Mouse (Mus musculus) lung, postnatal 14 days (tissue): ENCODE data around the gene Sgk1.

ENCODE experiments used
- DNase-seq: peaks from one replicate; pipeline ENCODE4 v3.0.0; 2021

Sgk1 gene

DNA sequence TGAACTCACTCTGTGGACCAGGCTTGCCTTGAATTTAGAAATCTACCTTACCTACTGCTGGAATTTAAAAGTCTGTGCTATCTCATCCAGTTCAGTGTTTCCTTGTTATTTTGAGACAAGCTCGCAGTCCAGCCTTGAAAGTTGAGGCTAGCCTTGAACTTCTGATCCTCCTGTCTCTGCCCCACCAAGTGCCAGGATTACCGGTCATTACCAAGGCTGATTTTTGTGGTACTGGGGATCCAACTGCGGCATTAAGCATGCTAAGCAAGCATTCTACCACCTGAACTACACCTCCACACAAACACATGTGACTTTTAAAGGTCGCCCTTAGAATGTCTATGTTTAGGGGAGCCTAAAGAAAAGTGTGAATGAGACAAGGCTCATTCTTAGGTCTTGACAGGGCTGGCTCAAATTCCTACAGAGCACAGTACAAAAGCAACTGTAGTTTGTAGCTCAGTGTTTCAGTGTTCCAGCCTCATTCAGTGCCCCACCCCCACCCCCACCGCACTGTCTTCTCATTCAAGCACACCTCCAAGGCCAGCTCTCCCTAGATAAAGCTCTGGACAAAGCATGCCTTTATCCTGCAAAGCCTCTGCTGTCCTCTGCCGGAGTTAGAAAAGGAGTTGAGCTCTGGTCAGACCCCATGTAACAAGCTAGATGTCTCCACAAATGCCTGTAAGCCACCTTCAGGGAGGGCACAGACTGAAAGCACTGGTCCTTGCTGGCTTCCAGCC lies 36.2 kb downstream of the Sgk1 start:
- no peak for DNase-seq

GRCm38 (mm10) chr10:21918750-21919145 lies 36.8 kb downstream of the Sgk1 start:
- DNase-seq = no peak

DNA sequence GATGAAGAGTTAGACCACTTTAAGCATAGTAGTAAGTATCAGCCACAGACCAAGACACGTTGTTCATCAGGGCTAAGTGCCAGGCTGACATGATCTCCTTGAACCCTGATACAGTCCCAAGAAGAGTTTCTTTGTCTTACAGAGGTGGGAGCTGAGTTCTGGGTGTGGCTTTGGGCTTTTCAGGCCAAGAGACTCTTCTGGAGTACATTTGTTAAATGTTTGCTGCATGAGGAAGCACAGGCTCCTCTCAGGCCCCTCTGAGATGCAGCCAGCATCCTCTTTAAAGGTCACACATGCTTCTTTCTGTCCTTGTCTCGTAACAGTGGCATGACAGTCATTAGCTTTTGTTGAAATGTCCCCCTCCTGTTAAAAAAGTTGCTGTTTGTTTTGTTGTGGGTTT lies 38.6 kb downstream of the Sgk1 start:
- no peak for DNase-seq

DNA sequence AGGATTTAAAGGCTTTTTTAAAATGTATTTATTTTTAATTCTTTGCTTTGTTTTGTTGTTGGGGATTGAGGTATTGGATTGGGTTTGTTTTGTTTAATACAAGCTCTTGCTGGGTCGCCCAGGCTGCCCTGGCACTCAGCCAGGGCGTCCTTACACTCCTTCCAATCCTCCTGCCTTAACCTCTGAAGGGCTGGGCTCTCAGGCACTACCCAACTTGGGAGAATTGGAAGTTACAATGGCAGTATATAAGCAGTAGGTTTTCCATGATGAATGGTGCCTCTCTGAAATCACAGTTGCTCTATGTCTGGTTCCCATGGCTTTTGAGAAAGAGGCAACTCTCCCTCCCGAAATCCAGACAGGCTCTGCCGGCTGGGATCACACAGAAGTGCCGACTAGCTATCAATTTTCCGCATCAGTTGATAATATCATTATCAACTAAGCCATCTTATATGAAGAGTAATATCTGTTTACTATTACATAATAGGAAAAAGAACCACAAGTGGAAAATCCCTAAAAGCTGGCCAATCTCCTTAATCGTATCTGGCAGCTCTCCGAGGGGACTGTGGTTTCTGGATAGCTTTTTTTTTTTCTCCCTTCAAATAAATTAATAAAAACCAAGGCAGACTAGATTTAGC lies 40.8 kb downstream of the Sgk1 start:
- DNase-seq = no peak

DNA sequence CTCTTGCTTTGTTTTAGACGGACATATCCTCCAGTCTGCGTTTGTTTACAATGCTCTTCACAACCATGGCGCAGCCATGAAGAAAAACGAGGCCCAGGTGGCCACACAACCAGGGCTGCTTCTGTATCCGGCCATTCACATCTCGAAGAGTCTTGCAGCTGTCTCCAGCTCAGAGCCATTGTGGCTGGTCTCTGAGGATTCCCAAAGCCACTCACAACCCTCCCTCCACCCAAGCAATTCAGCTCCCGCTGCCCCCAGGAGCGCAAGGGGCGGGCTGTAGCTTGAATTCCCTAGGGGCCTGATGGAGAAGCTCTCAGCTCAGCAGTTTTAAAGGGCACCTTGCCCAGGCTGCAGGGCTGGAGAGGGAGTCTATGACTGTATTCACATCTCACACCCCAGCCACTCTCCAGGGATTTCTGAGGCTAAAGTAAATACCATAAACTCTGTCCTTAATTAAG lies 41.5 kb downstream of the Sgk1 start:
- no peak for DNase-seq

GRCm38 (mm10) chr10:21924051-21924720 lies 42.2 kb downstream of the Sgk1 start:
- DNase-seq = no peak

- no peak for DNase-seq
These were observed 45.0 kb downstream of the Sgk1 start for GRCm38 (mm10) chr10:21926941-21927340.

GRCm38 (mm10) chr10:21930781-21931380 lies 48.9 kb downstream of the Sgk1 start:
- no peak for DNase-seq

DNA sequence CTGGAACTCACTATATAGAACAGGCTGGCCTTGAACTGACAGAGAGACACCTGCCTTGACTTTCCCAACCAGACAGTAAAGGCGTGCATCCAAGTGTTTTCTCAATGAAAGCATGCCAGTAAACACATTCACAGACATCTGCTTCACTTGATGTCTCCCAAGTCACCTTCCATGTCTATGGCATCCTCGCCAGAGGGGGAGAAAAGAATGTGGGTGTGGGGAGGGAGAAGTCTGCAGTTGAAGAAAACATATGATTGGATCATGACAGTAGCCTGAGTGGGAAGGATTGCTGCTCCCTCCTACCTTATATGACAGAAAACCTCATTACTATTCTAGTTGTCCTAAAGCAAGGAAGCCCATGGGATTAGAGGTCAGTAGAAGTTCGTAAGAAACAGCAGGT lies 50.8 kb downstream of the Sgk1 start:
- DNase-seq = no peak

DNA sequence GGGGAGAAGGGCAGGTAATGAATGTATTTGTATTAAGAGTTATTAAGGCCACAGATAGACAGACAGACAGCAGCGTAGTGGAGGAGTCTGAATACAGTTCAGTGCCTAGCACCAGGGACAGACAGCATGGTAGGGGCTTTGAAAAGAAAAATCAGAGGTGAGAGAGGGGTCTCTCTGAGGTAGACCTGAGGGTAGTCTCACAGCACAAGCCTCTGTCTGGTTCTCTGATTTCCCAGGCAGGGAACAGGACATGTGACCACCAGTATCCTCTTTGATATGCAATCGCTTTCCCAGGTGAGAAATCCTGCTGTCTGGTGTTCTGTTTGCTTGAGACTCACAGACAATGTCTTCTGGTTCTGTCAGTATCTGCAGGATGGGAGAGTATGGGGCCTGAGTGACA lies 52.8 kb downstream of the Sgk1 start:
- DNase-seq = no peak

DNA sequence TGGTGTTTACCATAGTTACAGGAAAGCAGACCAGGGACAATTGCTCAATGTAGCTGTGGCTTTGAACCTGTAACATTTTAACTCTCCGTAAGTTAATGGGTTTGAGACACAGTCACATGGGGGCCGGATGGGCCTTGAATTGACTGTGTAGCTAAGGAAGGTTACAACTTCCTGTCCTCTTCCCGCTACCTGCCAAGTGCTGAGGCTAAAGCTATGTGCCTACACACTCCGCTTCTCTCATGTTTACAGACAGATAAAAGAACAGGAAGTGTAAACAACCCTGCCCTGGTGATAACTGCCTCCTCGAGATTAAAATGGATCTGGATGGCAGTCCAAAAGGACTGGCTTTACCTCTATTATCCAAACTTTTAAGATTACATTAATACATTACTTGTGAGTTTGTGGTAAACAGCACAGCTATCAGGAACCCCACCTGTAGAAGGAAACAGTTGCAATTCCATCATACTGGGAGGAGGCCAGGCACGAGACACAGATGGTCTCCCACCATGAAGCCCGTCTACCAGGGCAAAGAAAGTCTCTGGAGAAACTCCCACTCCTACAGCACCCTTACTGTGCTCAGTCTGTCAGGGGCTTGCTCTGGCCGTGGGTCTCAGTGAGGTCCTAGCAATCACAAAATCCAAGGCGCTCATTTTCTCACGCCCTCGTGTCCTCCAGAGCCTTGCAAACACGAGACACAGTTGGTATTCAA lies 54.7 kb downstream of the Sgk1 start:
- DNase-seq = no peak

- DNase-seq = no peak
These were observed 55.2 kb downstream of the Sgk1 start for GRCm38 (mm10) chr10:21937222-21937605.

DNA sequence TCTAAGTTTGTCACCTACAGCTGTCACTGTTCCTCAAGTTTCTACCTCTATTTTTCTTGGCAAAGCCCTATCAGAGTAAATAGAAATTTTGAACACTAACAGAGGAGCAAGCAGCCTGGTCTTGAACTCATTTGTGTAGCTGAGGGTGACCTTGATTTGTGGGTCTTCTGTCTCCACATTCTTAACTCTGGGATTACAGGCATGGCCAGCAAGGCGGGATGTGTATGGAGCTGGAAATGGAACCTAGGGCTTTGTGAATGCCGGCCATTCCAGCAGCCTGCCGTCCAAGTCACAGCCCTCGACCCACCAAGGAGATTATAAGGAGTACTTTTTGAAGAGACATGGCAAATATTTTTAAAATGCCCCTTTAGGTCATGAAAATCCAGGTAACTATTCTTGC lies 56.2 kb downstream of the Sgk1 start:
- DNase-seq = no peak

DNA sequence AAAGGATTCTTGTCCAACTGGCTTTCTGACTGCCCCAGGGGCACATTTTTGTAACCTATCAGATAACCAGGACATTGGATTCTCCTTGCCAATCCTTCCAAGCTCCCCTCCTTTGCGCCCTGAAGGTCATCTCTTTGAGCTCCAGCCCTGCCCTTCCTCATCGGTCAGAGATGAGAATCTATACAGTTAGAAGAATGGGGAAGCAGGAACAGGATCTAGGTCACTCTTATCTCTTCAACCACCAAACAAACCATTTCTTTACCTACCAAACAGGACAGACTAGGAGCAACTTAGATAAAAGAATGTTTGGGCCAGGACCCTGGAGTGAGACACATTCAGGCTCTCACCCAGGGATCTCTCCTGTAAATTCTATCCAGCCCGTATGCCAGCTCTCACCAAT lies 59.3 kb downstream of the Sgk1 start:
- DNase-seq = no peak

DNA sequence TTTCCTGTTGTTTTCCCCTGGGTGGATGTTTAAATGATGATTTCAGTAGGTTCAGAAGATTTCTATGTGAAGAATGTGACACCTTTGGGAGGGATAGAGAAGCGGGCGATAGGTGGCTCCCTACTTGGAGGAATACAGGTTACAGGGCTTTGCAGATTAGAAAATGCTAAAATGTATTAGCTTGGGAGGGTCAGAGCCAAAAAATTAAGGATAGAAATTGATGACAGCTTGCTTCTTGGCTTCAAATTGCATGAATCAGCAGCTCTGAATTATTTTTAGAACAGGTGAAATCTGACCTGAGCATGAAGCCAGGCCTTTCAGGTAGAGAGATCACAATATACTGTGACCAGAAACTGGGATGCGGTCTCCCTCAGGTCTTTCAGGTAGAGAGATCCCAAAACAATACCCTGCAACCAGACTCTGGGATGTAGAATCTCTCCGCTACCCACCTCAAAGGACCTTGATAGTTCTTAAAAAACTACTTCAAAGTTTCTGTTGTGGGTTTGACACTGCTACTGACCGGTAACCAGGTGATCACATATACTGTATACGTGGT lies 61.2 kb downstream of the Sgk1 start:
- no peak for DNase-seq

DNA sequence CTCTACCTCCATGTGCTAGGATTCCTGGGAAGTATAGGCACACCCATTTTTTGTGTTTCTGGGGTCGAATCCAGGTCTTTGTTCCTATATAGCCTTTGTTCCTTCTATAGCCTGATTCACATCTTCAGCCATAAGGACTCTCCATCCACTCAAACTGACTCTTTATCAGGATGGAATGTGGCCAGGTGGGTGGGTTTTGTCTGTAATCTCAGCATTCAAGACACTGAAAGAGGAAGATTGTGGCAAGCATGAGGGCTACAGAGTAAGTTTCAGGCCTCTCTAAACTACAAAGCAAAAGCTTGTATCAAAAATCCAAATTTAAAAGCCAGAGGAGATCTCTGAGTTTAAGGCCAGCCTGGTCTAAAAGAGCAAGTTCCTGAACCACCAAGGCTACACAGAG lies 63.2 kb downstream of the Sgk1 start:
- DNase-seq = no peak

DNA sequence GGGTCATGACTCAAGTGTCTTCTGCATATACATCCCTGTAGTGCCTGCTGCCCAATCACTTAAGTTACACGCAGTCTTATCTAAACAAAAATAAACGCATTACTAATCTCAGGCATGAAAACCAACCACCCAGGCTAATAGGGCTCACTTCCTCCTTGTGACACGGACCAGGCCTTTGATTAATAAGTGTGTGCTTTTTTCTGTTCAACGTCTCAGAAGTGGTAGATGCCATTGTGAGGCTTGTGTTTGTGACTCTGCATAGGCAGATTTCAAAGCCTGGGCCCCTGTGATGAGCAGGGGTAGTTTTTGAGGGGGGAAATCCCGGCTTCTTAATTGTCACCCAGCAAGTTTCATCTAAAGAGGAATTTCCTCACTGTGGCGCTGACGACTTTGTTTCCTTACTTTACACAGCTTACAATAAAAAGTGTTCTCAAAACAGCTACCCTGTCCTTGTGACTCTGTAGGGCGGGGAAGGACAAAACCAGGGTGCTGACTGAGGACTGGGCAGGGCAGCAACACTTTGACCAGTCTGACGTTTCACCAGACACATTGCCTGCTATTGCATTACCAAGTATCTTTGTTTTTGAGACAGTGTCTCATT lies 64.9 kb downstream of the Sgk1 start:
- no peak for DNase-seq

- no peak for DNase-seq
These were observed 70.5 kb downstream of the Sgk1 start for GRCm38 (mm10) chr10:21952520-21952919.

- DNase-seq = no peak
These were observed 79.1 kb downstream of the Sgk1 start for GRCm38 (mm10) chr10:21961111-21961510.

- DNase-seq = peak; percentile 5
These were observed 81.0 kb downstream of the Sgk1 start for GRCm38 (mm10) chr10:21963005-21963404.

DNA sequence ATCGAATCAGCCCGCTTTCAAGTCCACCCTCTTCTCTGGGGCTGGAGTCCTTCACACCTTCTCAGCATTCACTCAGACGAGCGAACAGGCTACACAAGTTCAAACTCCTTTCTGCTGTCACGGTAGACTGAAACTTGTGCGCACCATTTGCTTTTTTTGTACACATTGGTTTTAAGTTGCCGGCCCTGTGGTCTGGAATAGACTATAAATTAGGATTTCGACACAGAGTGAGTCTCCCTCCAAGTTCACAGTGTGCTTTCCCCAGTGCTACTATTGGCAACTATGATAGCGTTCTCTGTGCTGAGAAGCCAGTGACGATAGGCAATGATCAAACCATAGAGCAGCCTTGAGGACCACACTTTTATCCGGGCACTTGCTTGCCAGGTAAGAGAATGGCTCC lies 91.7 kb downstream of the Sgk1 start:
- DNase-seq = no peak

DNA sequence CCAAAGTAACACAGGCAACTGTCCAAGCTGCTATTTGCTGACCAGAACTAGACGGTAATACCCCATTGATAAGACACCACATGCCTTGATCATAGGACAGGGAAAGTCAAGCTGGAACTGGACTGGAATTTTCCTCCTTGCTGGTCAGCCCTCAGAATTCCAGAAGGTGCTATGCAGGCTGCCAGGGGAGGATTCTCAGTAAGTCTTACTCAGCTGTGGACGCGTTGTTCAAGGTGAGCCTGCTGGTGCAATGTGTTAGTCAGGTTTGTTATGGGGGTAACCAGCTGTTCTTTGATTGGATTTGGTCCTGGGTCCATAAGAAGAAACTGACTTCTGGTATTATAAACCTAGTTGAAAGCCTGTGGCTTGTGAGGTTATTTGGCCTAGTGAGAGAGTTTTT lies 92.8 kb downstream of the Sgk1 start:
- no peak for DNase-seq
